Mouse (Mus musculus) liver, adult 2 months (tissue): ENCODE data around the gene Klhl23.

ENCODE experiments used
- CTCF ChIP-seq: fragments of 200-500 bp; IDR thresholded peaks from 2 replicates; pipeline ENCODE4 v1.5.1; 2011; ENCODE audit warnings: low read depth, low read length, control low read depth
- POLR2A ChIP-seq: fragments of 200-500 bp; IDR thresholded peaks from 2 replicates; pipeline ENCODE4 v1.6.1; 2011; ENCODE audit warnings: low read length, control low read depth; ENCODE audit not compliant: insufficient read depth; ENCODE audit errors: extremely low read depth

GRCm38 (mm10) chr2:69790285-69790684, 31.5 kb upstream of the Klhl23 start:
- TF ChIP-seq POLR2A = no peak
- TF ChIP-seq CTCF = peak; percentile 91
